Mouse (Mus musculus) C2C12 (cell line): ENCODE data around the gene Esrrb. TPM values are rescaled to one million over a fixed set of nuclear protein-coding genes. Genes with fewer than 3 reads are reported as not detected.
A peak's percentile ranks its signal among the peaks of the same experiment; 100 is the strongest.

Experiments
- H3K27me3 ChIP-seq: one replicate; pipeline ENCODE4 v1.6.1; 2011; ENCODE audit not compliant: control insufficient read depth, insufficient read depth, insufficient read length
- H3K36me3 ChIP-seq: one replicate; pipeline ENCODE4 v1.6.1; 2011; ENCODE audit not compliant: control insufficient read depth, insufficient read depth
- H3K4me3 ChIP-seq: one replicate; pipeline ENCODE4 v1.5.1; 2011; ENCODE audit warnings: mild to moderate bottlenecking, control low read depth; ENCODE audit not compliant: poor library complexity, insufficient read depth, severe bottlenecking
- H3K79me2 ChIP-seq: one replicate; pipeline ENCODE4 v1.6.1; 2011; ENCODE audit not compliant: control insufficient read depth, insufficient read depth
- H3K79me3 ChIP-seq: one replicate; pipeline ENCODE4 v1.6.1; 2011; ENCODE audit warnings: low read depth, control low read depth
- H3ac ChIP-seq: one replicate; pipeline ENCODE3; 2011; ENCODE audit warnings: low read depth; ENCODE audit not compliant: control insufficient read depth, insufficient read length
- CEBPB ChIP-seq: IDR thresholded peaks from one replicate; pipeline ENCODE4 v1.6.1; 2011; ENCODE audit warnings: low read depth, mild to moderate bottlenecking, control low read depth, moderate library complexity
- CTCF ChIP-seq: IDR thresholded peaks from one replicate; pipeline ENCODE4 v1.5.1; 2011; ENCODE audit not compliant: control insufficient read depth, insufficient read depth, insufficient read length
- FOSL1 ChIP-seq: IDR thresholded peaks from one replicate; pipeline ENCODE4 v1.8.0; 2011; ENCODE audit warnings: mild to moderate bottlenecking, low read length; ENCODE audit not compliant: poor library complexity, insufficient read depth, severe bottlenecking
- MAX ChIP-seq: IDR thresholded peaks from one replicate; pipeline ENCODE4 v1.6.1; 2011; ENCODE audit warnings: mild to moderate bottlenecking, control low read depth
- MYOD1 ChIP-seq: IDR thresholded peaks from one replicate; pipeline ENCODE4 v1.6.1; 2011; ENCODE audit warnings: low read depth; ENCODE audit not compliant: control insufficient read depth, insufficient read length
- MYOG ChIP-seq: IDR thresholded peaks from one replicate; pipeline ENCODE4 v1.6.1; 2011; ENCODE audit not compliant: control insufficient read depth, insufficient read length; ENCODE audit errors: extremely low read depth
- USF1 ChIP-seq: IDR thresholded peaks from one replicate; pipeline ENCODE4 v1.6.1; 2011; ENCODE audit warnings: low read depth, mild to moderate bottlenecking, control low read depth, moderate library complexity
- polyA plus RNA-seq: library from polyadenylated mRNA; unstranded; fragments of >200 nt; fragmentation: generic; extraction: Trizol; gene quantifications from one replicate; pipeline ENCODE4 v1.2.1, GENCODE M21; 2012; ENCODE audit warnings: missing spikeins

Gene Esrrb
- polyA plus RNA-seq, 1 experiment = 0.80 TPM

- H3K27me3 ChIP-seq = peaks cover 36% of the 10 kb centered on the region
- no peaks in the 10 kb centered on the region for H3K36me3 ChIP-seq
- H3K79me3 ChIP-seq = no peaks in the 10 kb centered on the region
- H3K79me2 ChIP-seq = no peaks in the 10 kb centered on the region
- H3K4me3 ChIP-seq = no peak overlapping the region
- no peak overlapping the region for H3ac ChIP-seq
- TF ChIP-seq FOSL1 (no peak), MYOG (no peak), USF1 (no peak), MAX (no peak), CEBPB (no peak), CTCF (no peak), MYOD1 (no peak)
Measured at GRCm38 (mm10) chr12:86427585-86427984, 66.7 kb downstream of the Esrrb start.

DNA sequence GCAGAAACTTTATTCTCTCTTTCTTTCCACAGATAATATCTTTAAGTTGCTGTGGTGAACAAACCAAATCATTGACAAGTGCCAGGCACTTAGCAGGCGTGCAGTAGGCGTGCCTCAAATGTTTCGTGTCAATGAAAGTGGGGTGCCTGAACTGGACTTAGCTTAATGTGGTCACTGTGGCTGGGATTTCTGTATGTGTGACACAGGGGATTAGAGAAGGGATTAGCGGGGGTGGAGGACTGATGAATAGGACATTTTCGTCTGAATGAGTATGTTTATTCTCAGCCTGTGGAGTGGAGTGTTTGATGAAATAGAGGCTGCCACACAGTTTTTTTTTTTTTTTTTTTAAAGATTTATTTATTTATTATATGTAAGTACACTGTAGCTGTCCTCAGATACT lies 70.8 kb downstream of the Esrrb start:
- H3K27me3 ChIP-seq = peaks cover 18% of the 10 kb centered on the region
- H3K79me2 ChIP-seq = no peaks in the 10 kb centered on the region
- TF ChIP-seq CTCF = no peak
- no peak for TF ChIP-seq CEBPB
- TF ChIP-seq MYOD1 = no peak
- TF ChIP-seq FOSL1 = no peak
- no peak for TF ChIP-seq MYOG
- TF ChIP-seq USF1 = no peak
- TF ChIP-seq MAX = no peak

DNA sequence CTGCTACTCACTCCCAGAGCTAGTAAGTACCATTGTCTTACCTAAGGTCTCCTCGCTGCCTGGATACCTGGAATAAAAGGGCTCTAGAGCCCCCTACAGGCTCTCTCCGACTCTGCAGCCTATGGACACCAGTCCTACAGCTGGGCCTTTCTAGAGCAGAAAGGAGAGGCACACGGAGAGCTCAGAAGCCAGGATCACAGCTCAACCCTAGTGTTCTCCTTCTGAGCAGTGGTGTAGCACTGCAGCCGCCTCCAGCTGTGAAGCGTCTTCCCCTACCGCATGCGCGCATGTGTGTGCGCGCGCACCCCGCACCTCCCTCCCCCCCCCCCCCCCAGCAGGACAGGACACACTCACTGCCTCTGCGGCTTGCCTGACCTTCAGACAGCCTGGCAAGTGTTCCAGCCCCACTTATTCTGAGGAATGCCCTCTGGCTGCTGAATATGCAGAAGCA lies 72.5 kb downstream of the Esrrb start:
- TF ChIP-seq MAX = no peak
- TF ChIP-seq MYOD1 = no peak
- TF ChIP-seq USF1 = no peak
- no peak for TF ChIP-seq MYOG
- no peak for TF ChIP-seq FOSL1
- TF ChIP-seq CTCF = peak; percentile 32
- Histone ChIP-seq H3K4me3 (no peak overlapping the region), H3ac (no peak overlapping the region), H3K27me3 (peaks cover 16% of the 10 kb centered on the region), H3K79me3 (no peaks in the 10 kb centered on the region), H3K79me2 (no peaks in the 10 kb centered on the region), H3K36me3 (no peaks in the 10 kb centered on the region)

More for the DNA sequence above, 70.8 kb downstream of the Esrrb start:
- Histone ChIP-seq H3ac (no peak overlapping the region), H3K79me3 (no peaks in the 10 kb centered on the region), H3K36me3 (no peaks in the 10 kb centered on the region), H3K4me3 (no peak overlapping the region)

- H3K79me3 ChIP-seq = no peaks in the 10 kb centered on the region
- H3ac ChIP-seq = no peak overlapping the region
- H3K36me3 ChIP-seq = no peaks in the 10 kb centered on the region
- H3K79me2 ChIP-seq = no peaks in the 10 kb centered on the region
- H3K4me3 ChIP-seq = no peak overlapping the region
- no peak for TF ChIP-seq USF1
- no peak for TF ChIP-seq CEBPB
- TF ChIP-seq MAX = no peak
- no peak for TF ChIP-seq FOSL1
- TF ChIP-seq MYOD1 = no peak
- TF ChIP-seq CTCF = no peak
- no peak for TF ChIP-seq MYOG
- peaks cover 16% of the 10 kb centered on the region for H3K27me3 ChIP-seq
Measured at GRCm38 (mm10) chr12:86435651-86436050, 74.7 kb downstream of the Esrrb start.

GRCm38 (mm10) chr12:86450848-86451247 lies 89.9 kb downstream of the Esrrb start:
- H3K79me2 ChIP-seq = no peaks in the 10 kb centered on the region
- TF ChIP-seq CTCF (no peak), MYOD1 (no peak), MYOG (no peak)
- no peak overlapping the region for H3K4me3 ChIP-seq
- H3K36me3 ChIP-seq = no peaks in the 10 kb centered on the region
- no peaks in the 10 kb centered on the region for H3K79me3 ChIP-seq
- H3K27me3 ChIP-seq = peaks cover 44% of the 10 kb centered on the region
- no peak overlapping the region for H3ac ChIP-seq

GRCm38 (mm10) chr12:86455009-86455408 lies 94.1 kb downstream of the Esrrb start:
- TF ChIP-seq MAX (no peak), MYOD1 (no peak), USF1 (no peak), CEBPB (no peak), MYOG (no peak), FOSL1 (no peak), CTCF (no peak)

More at GRCm38 (mm10) chr12:86455009-86455408, 94.1 kb downstream of the Esrrb start:
- H3ac ChIP-seq = no peak overlapping the region
- peaks cover 39% of the 10 kb centered on the region for H3K27me3 ChIP-seq
- no peak overlapping the region for H3K4me3 ChIP-seq
- no peaks in the 10 kb centered on the region for H3K79me3 ChIP-seq
- H3K79me2 ChIP-seq = no peaks in the 10 kb centered on the region
- H3K36me3 ChIP-seq = no peaks in the 10 kb centered on the region
